Mouse (Mus musculus): ENCODE data around the gene Krtap5-1.

- TF ChIP-seq CTCF (conservative IDR thresholded peaks at IDR 0.05; ENCODE audit: insufficient read depth, insufficient read length, low read depth, low read length) (peak; percentile 57; the same call in 1 of the 2 replicates), POLR2A (IDR thresholded peaks at IDR 0.05; ENCODE audit: low read depth, low read length) (no peak)
Measured at GRCm38 (mm10) chr7:142285130-142285835, 11.6 kb downstream of the Krtap5-1 start.
